Mouse (Mus musculus) B cell, adult 62 days (primary cell): ENCODE data around the gene Fbxw5. TPM values are rescaled to one million over a fixed set of nuclear protein-coding genes. Genes with fewer than 3 reads are reported as not detected.

ENCODE experiments used
- total RNA-seq: library from RNA; stranded (reverse); gene quantifications from 4 replicates; pipeline ENCODE4 v1.2.4, GENCODE M21; 2023

Fbxw5 gene
- total RNA-seq, result 64.9 to 78.2 TPM (median 70.7 TPM) in 4 replicates

GRCm38 (mm10) chr2:25500576-25501405 is at the start of gene Fbxw5:
TSS of gene Fbxw5 (plus strand) at chr2:25500750.

GRCm38 (mm10) chr2:25456205-25456953 is 44.2 kb upstream of the Fbxw5 start, which contains the start of gene Clic3:
TSS of gene Clic3 (plus strand) at chr2:25456838.

GRCm38 (mm10) chr2:25460551-25461309 is 39.8 kb upstream of the Fbxw5 start, which contains the start of gene Paxx:
TSS of gene Paxx (minus strand) at chr2:25461094.

GRCm38 (mm10) chr2:25469969-25470368 is 30.6 kb upstream of the Fbxw5 start, which contains the start of gene Ptgds:
TSS of gene Ptgds (minus strand) at chr2:25470046.

GRCm38 (mm10) chr2:25493476-25493961 is 7.0 kb upstream of the Fbxw5 start, which contains the start of gene Lcn12:
TSS of gene Lcn12 (minus strand) at chr2:25493911.

GRCm38 (mm10) chr2:25501593-25502486 is 1.3 kb downstream of the Fbxw5 start, which contains the start of gene C8g:
TSS of gene C8g (minus strand) at chr2:25501719.

GRCm38 (mm10) chr2:25546811-25547491 is 46.4 kb downstream of the Fbxw5 start, which contains the start of gene Traf2:
TSS of gene Traf2 (minus strand) at chr2:25546940.

Other genes starting within 250 kb of the Fbxw5 start
- 18.8 to 26.6 TPM (median 24.1 TPM) in 4 replicates for gene Tmem203, start 245.3 kb upstream of the Fbxw5 start, total RNA-seq
- 13.6 to 20.3 TPM (median 14.4 TPM) in 4 replicates for gene Tprn, start 238.1 kb upstream of the Fbxw5 start, total RNA-seq
- gene Ssna1, start 228.3 kb upstream of the Fbxw5 start, total RNA-seq, result 30.8 to 37.7 TPM (median 35.7 TPM) in 4 replicates
- 101 to 113 TPM (median 107 TPM) in 4 replicates for gene Anapc2, start 228.3 kb upstream of the Fbxw5 start, total RNA-seq
- gene Tmem210, start 212.6 kb upstream of the Fbxw5 start, total RNA-seq, result not detected in 4 replicates
- not detected in 4 replicates for gene Lrrc26, start 210.8 kb upstream of the Fbxw5 start, total RNA-seq
- gene Grin1, start 181.6 kb upstream of the Fbxw5 start, total RNA-seq, result not detected in 4 replicates
- 39.7 to 50.0 TPM (median 47.1 TPM) in 4 replicates for gene Man1b1, start 168.4 kb upstream of the Fbxw5 start, total RNA-seq
- gene Dpp7, start 144.4 kb upstream of the Fbxw5 start, total RNA-seq, result 41.2 to 46.3 TPM (median 43.4 TPM) in 4 replicates
- gene Uap1l1, start 135.1 kb upstream of the Fbxw5 start, total RNA-seq, result 22.5 to 35.7 TPM (median 25.5 TPM) in 4 replicates
- 0.48 to 0.85 TPM in 2 of 4 replicates, not detected in the others for gene Sapcd2, start 128.4 kb upstream of the Fbxw5 start, total RNA-seq
- not detected in 4 replicates for gene Entpd2, start 104.9 kb upstream of the Fbxw5 start, total RNA-seq
- not detected in 4 replicates for gene Npdc1, start 101.4 kb upstream of the Fbxw5 start, total RNA-seq
- not detected in 4 replicates for gene Fut7, start 77.5 kb upstream of the Fbxw5 start, total RNA-seq
- gene Abca2, start 72.0 kb upstream of the Fbxw5 start, total RNA-seq, result 44.9 to 53.9 TPM (median 49.1 TPM) in 4 replicates
- 0.83 TPM in 1 of 4 replicates, not detected in the others for gene Clic3, start 43.9 kb upstream of the Fbxw5 start, total RNA-seq
- gene Paxx, start 39.7 kb upstream of the Fbxw5 start, total RNA-seq, result 115 to 135 TPM (median 127 TPM) in 4 replicates
- gene Ptgds, start 30.7 kb upstream of the Fbxw5 start, total RNA-seq, result not detected in 4 replicates
- gene Lcn12, start 6.8 kb upstream of the Fbxw5 start, total RNA-seq, result not detected in 4 replicates
- 1.1 TPM in 1 of 4 replicates, not detected in the others for gene C8g, start 969 bp downstream of the Fbxw5 start, total RNA-seq
- gene Traf2, start 46.2 kb downstream of the Fbxw5 start, total RNA-seq, result 56.9 to 61.5 TPM (median 58.0 TPM) in 4 replicates
- 109 to 125 TPM (median 115 TPM) in 4 replicates for gene Edf1, start 57.1 kb downstream of the Fbxw5 start, total RNA-seq
- gene Mamdc4, start 74.1 kb downstream of the Fbxw5 start, total RNA-seq, result 0.77 to 2.4 TPM (median 1.5 TPM) in 4 replicates
- gene Phpt1, start 74.5 kb downstream of the Fbxw5 start, total RNA-seq, result 16.1 to 21.8 TPM (median 17.6 TPM) in 4 replicates
- gene Ajm1, start 81.0 kb downstream of the Fbxw5 start, total RNA-seq, result 0.24 to 0.38 TPM (median 0.37 TPM) in 3 of 4 replicates, not detected in the other
- 102 to 112 TPM (median 109 TPM) in 4 replicates for gene Rabl6, start 107.8 kb downstream of the Fbxw5 start, total RNA-seq
- gene Ccdc183, start 116.9 kb downstream of the Fbxw5 start, total RNA-seq, result not detected in 4 replicates
- gene Tmem141, start 121.3 kb downstream of the Fbxw5 start, total RNA-seq, result 0.78 to 2.9 TPM (median 2.4 TPM) in 4 replicates
- gene Fcna, start 127.3 kb downstream of the Fbxw5 start, total RNA-seq, result 4.1 to 8.3 TPM (median 5.8 TPM) in 4 replicates
- gene Lcn8, start 152.4 kb downstream of the Fbxw5 start, total RNA-seq, result not detected in 4 replicates
- gene Lcn5, start 157.2 kb downstream of the Fbxw5 start, total RNA-seq, result not detected in 4 replicates
- not detected in 4 replicates for gene Lcn6, start 176.0 kb downstream of the Fbxw5 start, total RNA-seq
- gene Lcn10, start 182.0 kb downstream of the Fbxw5 start, total RNA-seq, result not detected in 4 replicates
- gene Obp2a, start 199.3 kb downstream of the Fbxw5 start, total RNA-seq, result not detected in 4 replicates
- gene Bmyc, start 206.0 kb downstream of the Fbxw5 start, total RNA-seq, result 25.1 to 40.3 TPM (median 25.4 TPM) in 4 replicates
- not detected in 4 replicates for gene Obp2b, start 236.3 kb downstream of the Fbxw5 start, total RNA-seq